Mouse (Mus musculus): ENCODE measurements around the gene Mctp1. TPM values are rescaled to one million over a fixed set of nuclear protein-coding genes. Genes with fewer than 3 reads are reported as not detected.

Mctp1 gene
- total and polyA plus RNA-seq, 2 experiments = 0.04 to 0.65 TPM

DNA sequence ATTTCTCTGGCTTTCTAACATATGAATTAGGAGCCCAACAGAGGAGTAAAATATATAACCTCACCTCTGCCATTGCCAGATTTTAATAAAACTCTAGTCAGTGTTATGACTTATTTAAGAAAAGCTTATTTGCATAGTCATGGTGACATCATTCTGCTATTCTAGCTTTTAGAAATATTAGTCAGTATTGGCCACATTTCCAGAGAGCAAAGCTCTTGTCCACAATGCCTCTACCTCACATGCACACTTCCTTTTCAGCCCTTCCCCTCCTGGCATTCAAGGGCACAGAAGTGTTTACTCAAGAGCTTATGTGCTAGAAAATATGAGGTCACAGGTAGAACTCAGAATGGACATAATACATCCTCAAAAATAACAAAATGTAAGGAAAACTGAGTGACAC lies 206.9 kb downstream of the Mctp1 start:
- Histone ChIP-seq H3K79me2 (ENCODE audit: control insufficient read depth, insufficient read depth, low read length) (no peaks in the 10 kb centered on the region), H3K36me3 (ENCODE audit: control insufficient read depth, insufficient read depth, low read length) (no peaks in the 10 kb centered on the region), H3K4me1 (ENCODE audit: control insufficient read depth, insufficient read depth, low read length) (no peaks in the 10 kb centered on the region), H3K27ac (replicated peaks; ENCODE audit: insufficient read depth, low read depth, low read length) (no peak overlapping the region), H3K4me3 (ENCODE audit: insufficient read depth, low read depth, low read length) (no peak overlapping the region), H3K27me3 (ENCODE audit: control insufficient read depth, insufficient read depth, low read length) (no peaks in the 10 kb centered on the region), H3K9ac (ENCODE audit: low read depth, low read length) (no peak overlapping the region)
- TF ChIP-seq CTCF (IDR thresholded peaks at IDR 0.05; ENCODE audit: low read depth, low read length) = no peak
- no peak for TF ChIP-seq POLR2A (IDR thresholded peaks at IDR 0.05; ENCODE audit: extremely low read depth, insufficient read depth, low read length)
- DNase-seq (ENCODE audit: extremely low read depth, low read depth, low spot score) = no peak

DNA sequence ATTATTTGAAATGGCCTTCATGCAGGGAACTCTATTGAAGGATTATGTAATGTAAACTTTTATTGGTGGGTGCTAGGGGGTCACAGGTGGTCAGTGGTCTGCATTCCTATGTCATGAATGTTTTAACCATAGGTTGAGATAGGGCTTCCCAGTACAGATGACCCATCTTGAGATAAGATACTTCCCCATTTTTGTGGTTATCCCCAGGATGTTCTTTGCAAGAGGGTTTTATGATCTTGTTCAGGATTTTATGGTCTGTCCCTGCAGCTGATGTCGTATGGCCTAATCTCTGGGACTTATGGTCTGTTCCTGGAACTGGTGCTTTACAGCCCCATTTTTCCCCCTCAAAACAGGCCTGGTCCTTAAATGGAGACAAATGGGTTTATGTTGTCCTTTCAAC lies 207.4 kb downstream of the Mctp1 start:
- H3K4me3 ChIP-seq (ENCODE audit: insufficient read depth, low read depth, low read length) = no peak overlapping the region
- H3K4me1 ChIP-seq (ENCODE audit: control insufficient read depth, insufficient read depth, low read length) = no peaks in the 10 kb centered on the region; the same call in 1 of the 2 replicates
- no peak for DNase-seq (ENCODE audit: extremely low read depth, low read depth, low spot score)
- H3K9ac ChIP-seq (ENCODE audit: low read depth, low read length) = no peak overlapping the region
- H3K79me2 ChIP-seq (ENCODE audit: control insufficient read depth, insufficient read depth, low read length) = no peaks in the 10 kb centered on the region
- 84% methylated on average over 1 of the region's 1 CpGs for WGBS
- no peaks in the 10 kb centered on the region for H3K36me3 ChIP-seq (ENCODE audit: control insufficient read depth, insufficient read depth, low read length)
- no peak for TF ChIP-seq CTCF (IDR thresholded peaks at IDR 0.05; ENCODE audit: low read depth, low read length)
- no peak overlapping the region for H3K27ac ChIP-seq (replicated peaks; ENCODE audit: insufficient read depth, low read depth, low read length)
- no peaks in the 10 kb centered on the region for H3K27me3 ChIP-seq (ENCODE audit: control insufficient read depth, insufficient read depth, low read length)

DNA sequence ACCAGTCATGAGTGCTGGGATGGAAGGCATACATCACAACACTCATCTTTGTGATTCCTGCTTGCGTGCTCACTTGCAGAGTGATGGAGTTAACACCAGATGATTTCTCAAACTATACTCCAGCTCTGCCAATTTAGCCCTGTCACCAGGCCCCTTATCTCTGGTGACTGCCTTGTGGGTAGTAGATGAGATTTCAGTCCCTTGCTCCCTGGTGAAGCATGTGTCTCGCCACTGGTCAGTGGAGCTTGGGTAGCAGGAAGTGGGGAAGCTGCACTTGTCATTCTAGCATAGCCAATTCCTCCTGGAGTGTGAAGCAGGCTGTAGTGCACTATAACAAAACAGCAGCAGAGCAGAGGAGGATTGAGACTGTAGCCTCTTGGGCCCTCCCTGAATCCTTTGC lies 208.6 kb downstream of the Mctp1 start:
- H3K36me3 ChIP-seq (ENCODE audit: control insufficient read depth, insufficient read depth, low read length) = no peaks in the 10 kb centered on the region
- H3K27me3 ChIP-seq (ENCODE audit: control insufficient read depth, insufficient read depth, low read length) = no peaks in the 10 kb centered on the region
- TF ChIP-seq CTCF (IDR thresholded peaks at IDR 0.05; ENCODE audit: low read depth, low read length) = no peak
- no peak for TF ChIP-seq POLR2A (IDR thresholded peaks at IDR 0.05; ENCODE audit: extremely low read depth, insufficient read depth, low read length)
- 84% methylated on average over 2 of the region's 2 CpGs for WGBS
- H3K9ac ChIP-seq (ENCODE audit: low read depth, low read length) = no peak overlapping the region
- no peak for DNase-seq (ENCODE audit: extremely low read depth, low read depth, low spot score)
- H3K4me1 ChIP-seq (ENCODE audit: control insufficient read depth, insufficient read depth, low read length) = no peaks in the 10 kb centered on the region; the same call in 1 of the 2 replicates
- H3K4me3 ChIP-seq (ENCODE audit: insufficient read depth, low read depth, low read length) = no peak overlapping the region
- no peaks in the 10 kb centered on the region for H3K79me2 ChIP-seq (ENCODE audit: control insufficient read depth, insufficient read depth, low read length)
- no peak overlapping the region for H3K27ac ChIP-seq (replicated peaks; ENCODE audit: insufficient read depth, low read depth, low read length)

DNA sequence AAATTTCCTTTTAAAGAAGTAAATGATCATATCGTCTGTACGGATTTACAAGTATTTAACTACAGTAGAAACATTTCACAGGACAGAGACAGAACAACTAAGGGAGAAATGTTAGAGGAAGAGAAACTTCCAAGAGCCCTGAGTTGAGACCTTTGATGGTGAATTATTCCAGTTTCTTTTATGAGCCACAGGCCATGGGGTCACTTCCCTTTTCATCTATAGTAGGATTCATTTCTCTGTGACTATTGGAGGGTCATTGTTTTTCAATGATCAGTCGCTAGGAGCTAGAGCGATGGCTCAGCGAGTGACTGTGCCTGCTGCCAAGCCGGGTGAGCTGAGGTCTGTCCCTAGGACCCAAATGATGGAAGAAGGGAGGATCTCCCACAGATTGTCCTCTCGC lies 212.7 kb downstream of the Mctp1 start:
- no peaks in the 10 kb centered on the region for H3K27me3 ChIP-seq (ENCODE audit: control insufficient read depth, insufficient read depth, low read length)
- H3K79me2 ChIP-seq (ENCODE audit: control insufficient read depth, insufficient read depth, low read length) = no peaks in the 10 kb centered on the region
- DNase-seq (ENCODE audit: extremely low read depth, low read depth, low spot score) = no peak
- H3K4me1 ChIP-seq (ENCODE audit: control insufficient read depth, insufficient read depth, low read length) = no peaks in the 10 kb centered on the region; the same call in 1 of the 2 replicates
- WGBS = 78% methylated on average over 7 of the region's 7 CpGs
- H3K36me3 ChIP-seq (ENCODE audit: control insufficient read depth, insufficient read depth, low read length) = no peaks in the 10 kb centered on the region
- H3K4me3 ChIP-seq (ENCODE audit: insufficient read depth, low read depth, low read length) = no peak overlapping the region
- no peak for TF ChIP-seq POLR2A (IDR thresholded peaks at IDR 0.05; ENCODE audit: extremely low read depth, insufficient read depth, low read length)
- no peak for TF ChIP-seq CTCF (IDR thresholded peaks at IDR 0.05; ENCODE audit: low read depth, low read length)
- H3K27ac ChIP-seq (replicated peaks; ENCODE audit: insufficient read depth, low read depth, low read length) = no peak overlapping the region
- H3K9ac ChIP-seq (ENCODE audit: low read depth, low read length) = no peak overlapping the region

DNA sequence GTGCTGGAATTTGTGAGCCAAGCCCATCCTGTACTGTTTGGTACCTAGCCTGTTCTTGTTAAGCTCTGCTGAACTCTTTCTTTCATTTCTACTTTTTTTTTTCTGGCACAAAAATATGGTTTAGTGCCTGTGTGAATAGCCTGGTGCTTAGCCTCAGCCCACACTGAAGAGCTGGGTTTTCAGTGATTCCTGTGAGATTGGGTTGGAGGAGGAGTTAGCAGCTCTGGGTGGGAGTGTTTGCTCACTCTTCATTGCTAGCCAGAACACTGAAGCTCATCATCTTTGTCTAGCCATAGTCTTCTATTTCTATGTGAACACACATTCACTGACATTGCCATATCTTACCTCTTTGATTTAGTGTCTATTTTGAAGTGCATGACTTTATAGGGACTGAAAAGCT lies 225.1 kb downstream of the Mctp1 start:
- Histone ChIP-seq H3K9ac (ENCODE audit: low read depth, low read length) (no peak overlapping the region), H3K4me1 (ENCODE audit: control insufficient read depth, insufficient read depth, low read length) (no peaks in the 10 kb centered on the region), H3K4me3 (ENCODE audit: insufficient read depth, low read depth, low read length) (no peak overlapping the region), H3K27ac (replicated peaks; ENCODE audit: insufficient read depth, low read depth, low read length) (no peak overlapping the region), H3K36me3 (ENCODE audit: control insufficient read depth, insufficient read depth, low read length) (no peaks in the 10 kb centered on the region), H3K27me3 (ENCODE audit: control insufficient read depth, insufficient read depth, low read length) (no peaks in the 10 kb centered on the region), H3K79me2 (ENCODE audit: control insufficient read depth, insufficient read depth, low read length) (no peaks in the 10 kb centered on the region)
- no peak for DNase-seq (ENCODE audit: extremely low read depth, low read depth, low spot score)
- TF ChIP-seq CTCF (IDR thresholded peaks at IDR 0.05; ENCODE audit: low read depth, low read length) (no peak), POLR2A (IDR thresholded peaks at IDR 0.05; ENCODE audit: extremely low read depth, insufficient read depth, low read length) (no peak)

DNA sequence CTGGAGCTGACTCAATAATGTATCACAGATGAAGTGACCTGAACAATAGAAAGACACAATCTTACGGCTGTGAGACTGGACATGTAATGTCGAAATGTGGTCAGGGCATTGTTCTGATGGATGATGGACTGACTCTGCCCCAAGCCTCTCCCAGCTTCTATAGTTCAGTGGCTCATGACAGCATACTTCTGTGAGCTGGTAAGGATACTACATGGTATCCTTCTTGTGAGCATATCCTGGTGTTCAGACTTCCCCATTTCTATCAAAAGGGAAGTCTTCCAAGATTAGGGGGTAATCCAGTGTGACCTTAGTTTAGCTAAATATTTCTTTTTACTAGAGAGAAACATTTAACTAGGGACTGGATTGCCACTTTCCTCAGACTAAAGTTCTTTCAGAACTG lies 227.2 kb downstream of the Mctp1 start:
- Histone ChIP-seq H3K27me3 (ENCODE audit: control insufficient read depth, insufficient read depth, low read length) (no peaks in the 10 kb centered on the region), H3K4me3 (ENCODE audit: insufficient read depth, low read depth, low read length) (no peak overlapping the region), H3K79me2 (ENCODE audit: control insufficient read depth, insufficient read depth, low read length) (no peaks in the 10 kb centered on the region), H3K36me3 (ENCODE audit: control insufficient read depth, insufficient read depth, low read length) (no peaks in the 10 kb centered on the region), H3K9ac (ENCODE audit: low read depth, low read length) (no peak overlapping the region), H3K4me1 (ENCODE audit: control insufficient read depth, insufficient read depth, low read length) (no peaks in the 10 kb centered on the region), H3K27ac (replicated peaks; ENCODE audit: insufficient read depth, low read depth, low read length) (no peak overlapping the region)
- no peak for TF ChIP-seq CTCF (IDR thresholded peaks at IDR 0.05; ENCODE audit: low read depth, low read length)
- no peak for TF ChIP-seq POLR2A (IDR thresholded peaks at IDR 0.05; ENCODE audit: extremely low read depth, insufficient read depth, low read length)
- DNase-seq (ENCODE audit: extremely low read depth, low read depth, low spot score) = no peak
- 84% methylated on average over 2 of the region's 2 CpGs for WGBS

All from liver, adult 2 months (tissue).